Mouse (Mus musculus): ENCODE results near the gene Slc26a1. TPM values are rescaled to one million over a fixed set of nuclear protein-coding genes. Genes with fewer than 3 reads are reported as not detected.

Slc26a1 gene
- polyA plus RNA-seq, 1 experiment from 2014 or later = 1.0 TPM

DNA sequence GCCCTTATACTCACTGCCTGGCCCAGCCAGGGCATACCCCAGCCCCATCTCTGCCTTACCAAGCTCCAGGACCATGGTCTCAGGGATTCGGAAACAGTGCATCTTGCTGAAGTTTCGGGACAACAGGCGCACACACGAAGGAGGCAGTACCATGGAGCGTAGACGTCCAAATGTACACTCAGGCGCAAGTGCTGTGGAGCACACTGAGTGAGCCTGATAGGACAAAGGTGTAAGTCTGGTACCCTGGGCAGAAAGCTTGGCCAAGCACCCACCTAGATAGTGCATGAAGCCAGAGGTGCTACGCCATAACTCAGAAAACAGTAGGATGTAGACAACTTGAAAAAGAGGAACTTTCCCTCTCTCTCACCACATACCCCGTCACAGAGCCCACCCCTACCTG lies 20.0 kb downstream of the Slc26a1 start:
- Histone ChIP-seq H3K27ac (ENCODE audit: poor library complexity, severe bottlenecking) (no peak overlapping the region), H3K36me3 (peaks cover 69% of the 10 kb centered on the region)
- WGBS = 87% methylated on average over 9 of the region's 9 CpGs

DNA sequence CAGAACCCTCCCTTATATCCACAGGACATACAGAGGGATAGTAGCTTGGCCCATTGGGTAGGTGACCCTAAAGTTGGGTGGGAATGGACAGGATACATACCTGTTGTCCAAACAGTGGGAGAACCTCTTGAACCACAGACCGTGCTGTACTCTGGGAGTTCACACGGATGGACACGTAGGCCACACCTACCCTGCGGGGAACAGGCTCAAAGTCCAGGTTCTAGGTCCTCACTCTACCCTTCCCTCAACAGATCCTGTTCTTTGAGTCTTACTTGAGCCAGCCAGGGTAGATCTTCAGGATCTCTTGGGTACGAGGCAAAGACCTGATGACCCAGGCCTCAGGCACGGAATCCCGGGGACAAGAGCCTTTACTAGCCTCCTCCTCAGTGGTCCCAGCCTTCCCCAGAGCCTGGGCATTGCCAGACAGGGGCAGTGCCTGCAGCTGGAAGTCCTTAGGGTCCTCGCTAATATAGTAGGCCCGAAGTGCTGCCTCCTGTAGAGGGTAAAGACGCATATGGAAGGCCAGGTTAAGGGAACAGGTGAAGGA lies 20.9 kb downstream of the Slc26a1 start:
- no peak for ATAC-seq (ENCODE audit: insufficient number of reproducible peaks, low FRiP score)
- H3K4me2 ChIP-seq = no peak overlapping the region
- 89% methylated on average over 10 of the region's 10 CpGs for WGBS
- H3K4me1 ChIP-seq (replicated peaks) = peaks cover 5% of the 10 kb centered on the region
- no peak overlapping the region for H3K27ac ChIP-seq (ENCODE audit: poor library complexity, severe bottlenecking)
- H3K36me3 ChIP-seq = peaks cover 77% of the 10 kb centered on the region
- H3K9ac ChIP-seq = no peak overlapping the region
- H3K27me3 ChIP-seq (replicated peaks) = no peaks in the 10 kb centered on the region
- H3K9me3 ChIP-seq (replicated peaks) = no peaks in the 10 kb centered on the region
- H3K4me3 ChIP-seq = no peak overlapping the region

More for the DNA sequence above, 20.0 kb downstream of the Slc26a1 start:
- H3K4me1 ChIP-seq (replicated peaks) = peaks cover 11% of the 10 kb centered on the region
- H3K27me3 ChIP-seq (replicated peaks) = no peaks in the 10 kb centered on the region
- H3K4me3 ChIP-seq = no peak overlapping the region
- H3K4me2 ChIP-seq = no peak overlapping the region
- no peaks in the 10 kb centered on the region for H3K9me3 ChIP-seq (replicated peaks)
- no peak for ATAC-seq (ENCODE audit: insufficient number of reproducible peaks, low FRiP score)
- H3K9ac ChIP-seq = no peak overlapping the region

DNA sequence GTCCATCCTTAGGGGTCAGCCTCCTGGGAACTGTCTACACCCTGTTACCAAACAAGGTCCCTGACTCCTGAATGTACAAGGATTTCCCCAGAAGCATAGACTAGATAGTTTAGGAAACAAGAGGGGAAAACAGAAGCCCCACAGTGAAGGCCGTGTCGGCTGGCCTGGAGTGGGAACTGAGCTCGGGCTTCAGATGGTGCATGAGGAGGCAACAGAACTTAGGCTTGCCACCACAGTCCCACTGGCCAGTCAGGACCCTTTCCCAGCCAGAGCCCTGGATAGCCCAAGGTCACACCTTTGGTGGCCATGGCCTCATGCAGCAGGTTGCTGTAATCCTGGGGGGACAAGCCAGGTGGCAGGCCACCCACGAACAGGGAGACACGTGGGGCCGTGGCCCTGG lies 22.0 kb downstream of the Slc26a1 start:
- H3K27me3 ChIP-seq (replicated peaks) = no peaks in the 10 kb centered on the region
- ATAC-seq (ENCODE audit: insufficient number of reproducible peaks, low FRiP score) = no peak
- WGBS = 93% methylated on average over 6 of the region's 6 CpGs
- H3K9ac ChIP-seq = no peak overlapping the region
- no peak overlapping the region for H3K4me2 ChIP-seq
- H3K36me3 ChIP-seq = peaks cover 89% of the 10 kb centered on the region
- no peaks in the 10 kb centered on the region for H3K9me3 ChIP-seq (replicated peaks)
- H3K4me3 ChIP-seq = no peak overlapping the region
- no peak overlapping the region for H3K27ac ChIP-seq (ENCODE audit: poor library complexity, severe bottlenecking)
- H3K4me1 ChIP-seq (replicated peaks) = no peaks in the 10 kb centered on the region

DNA sequence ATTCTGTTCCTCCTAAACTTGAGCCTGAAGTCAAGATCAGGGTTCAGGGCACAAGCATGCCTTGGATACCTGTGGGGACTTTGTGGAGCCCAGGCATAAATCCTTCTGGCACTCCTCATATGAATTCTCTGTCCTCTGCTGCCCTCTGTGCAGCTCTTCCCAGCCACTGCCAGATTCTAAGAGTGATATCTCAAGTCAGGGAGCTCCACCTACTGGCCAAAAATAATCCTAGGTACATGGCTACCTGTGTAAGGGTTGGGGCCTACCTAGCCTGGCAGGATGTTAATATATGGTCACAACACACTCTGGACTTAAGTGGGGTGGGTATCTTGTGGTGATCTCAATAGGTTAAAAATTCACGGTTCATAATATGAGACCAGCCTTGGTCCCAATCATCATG lies 23.5 kb downstream of the Slc26a1 start:
- no peak for ATAC-seq (ENCODE audit: insufficient number of reproducible peaks, low FRiP score)
- WGBS = 48% methylated on average over 1 of the region's 1 CpGs
- peaks cover 92% of the 10 kb centered on the region for H3K36me3 ChIP-seq

DNA sequence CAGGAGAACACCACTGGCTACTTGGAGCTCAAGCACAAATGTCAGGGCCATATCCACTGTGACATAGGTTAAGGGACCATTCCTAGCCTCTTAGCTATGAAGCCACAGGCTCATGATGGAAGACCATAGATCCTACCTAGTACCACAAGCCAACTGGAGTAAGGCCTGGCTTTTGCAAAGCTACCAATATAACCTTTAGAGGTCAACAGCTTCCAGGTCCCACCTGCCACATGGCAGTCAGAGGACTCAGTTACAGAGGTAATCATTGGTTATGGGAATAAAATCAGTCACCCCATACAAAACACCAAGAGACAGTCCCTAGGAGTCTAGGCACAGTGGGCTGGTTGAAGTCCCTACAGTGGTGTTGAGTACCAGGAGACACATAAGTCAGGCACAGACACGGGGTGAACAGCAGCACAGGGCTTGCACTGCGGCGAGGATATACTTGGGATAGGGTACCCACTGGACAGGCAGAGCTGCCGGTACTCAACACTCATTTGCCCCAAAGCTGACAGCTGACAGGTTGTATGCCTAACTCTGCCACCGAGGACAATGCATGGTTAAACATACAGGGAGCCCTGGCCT lies 24.1 kb downstream of the Slc26a1 start:
- no peaks in the 10 kb centered on the region for H3K27me3 ChIP-seq (replicated peaks)
- no peaks in the 10 kb centered on the region for H3K4me1 ChIP-seq (replicated peaks)
- H3K4me2 ChIP-seq = no peak overlapping the region
- no peak overlapping the region for H3K27ac ChIP-seq (ENCODE audit: poor library complexity, severe bottlenecking)
- H3K9ac ChIP-seq = no peak overlapping the region
- WGBS = 76% methylated on average over 5 of the region's 5 CpGs
- H3K36me3 ChIP-seq = peaks cover 93% of the 10 kb centered on the region
- ATAC-seq (ENCODE audit: insufficient number of reproducible peaks, low FRiP score) = no peak
- H3K4me3 ChIP-seq = no peak overlapping the region
- H3K9me3 ChIP-seq (replicated peaks) = no peaks in the 10 kb centered on the region

More for the DNA sequence above, 23.5 kb downstream of the Slc26a1 start:
- Histone ChIP-seq H3K27me3 (replicated peaks) (no peaks in the 10 kb centered on the region), H3K9ac (no peak overlapping the region), H3K27ac (ENCODE audit: poor library complexity, severe bottlenecking) (no peak overlapping the region), H3K9me3 (replicated peaks) (no peaks in the 10 kb centered on the region), H3K4me2 (no peak overlapping the region), H3K4me1 (replicated peaks) (no peaks in the 10 kb centered on the region), H3K4me3 (no peak overlapping the region)

DNA sequence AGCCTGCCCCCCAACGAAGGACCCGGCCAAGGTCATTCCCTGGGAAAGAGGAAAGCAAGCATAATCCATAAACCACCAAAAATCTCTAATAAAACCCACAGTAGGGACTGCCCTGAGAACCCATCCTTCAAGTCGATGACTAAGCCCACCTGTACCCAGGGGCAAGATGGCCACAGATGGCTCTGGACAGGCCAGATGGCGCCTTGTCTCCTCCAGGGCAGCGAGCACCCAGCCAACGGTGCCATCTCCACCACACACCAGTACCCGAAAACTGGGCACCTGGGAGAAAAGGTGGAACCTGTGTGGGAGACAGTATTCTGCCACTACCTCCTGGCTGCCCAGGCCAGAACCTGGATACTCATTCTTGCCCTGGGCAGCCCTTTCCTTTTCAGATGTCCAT lies 25.0 kb downstream of the Slc26a1 start:
- Histone ChIP-seq H3K9me3 (replicated peaks) (no peaks in the 10 kb centered on the region), H3K4me3 (no peak overlapping the region), H3K27me3 (replicated peaks) (no peaks in the 10 kb centered on the region), H3K4me1 (replicated peaks) (no peaks in the 10 kb centered on the region), H3K4me2 (no peak overlapping the region), H3K27ac (ENCODE audit: poor library complexity, severe bottlenecking) (no peak overlapping the region), H3K9ac (no peak overlapping the region), H3K36me3 (peaks cover 91% of the 10 kb centered on the region)
- ATAC-seq (ENCODE audit: insufficient number of reproducible peaks, low FRiP score) = no peak
- WGBS = 86% methylated on average over 7 of the region's 7 CpGs

DNA sequence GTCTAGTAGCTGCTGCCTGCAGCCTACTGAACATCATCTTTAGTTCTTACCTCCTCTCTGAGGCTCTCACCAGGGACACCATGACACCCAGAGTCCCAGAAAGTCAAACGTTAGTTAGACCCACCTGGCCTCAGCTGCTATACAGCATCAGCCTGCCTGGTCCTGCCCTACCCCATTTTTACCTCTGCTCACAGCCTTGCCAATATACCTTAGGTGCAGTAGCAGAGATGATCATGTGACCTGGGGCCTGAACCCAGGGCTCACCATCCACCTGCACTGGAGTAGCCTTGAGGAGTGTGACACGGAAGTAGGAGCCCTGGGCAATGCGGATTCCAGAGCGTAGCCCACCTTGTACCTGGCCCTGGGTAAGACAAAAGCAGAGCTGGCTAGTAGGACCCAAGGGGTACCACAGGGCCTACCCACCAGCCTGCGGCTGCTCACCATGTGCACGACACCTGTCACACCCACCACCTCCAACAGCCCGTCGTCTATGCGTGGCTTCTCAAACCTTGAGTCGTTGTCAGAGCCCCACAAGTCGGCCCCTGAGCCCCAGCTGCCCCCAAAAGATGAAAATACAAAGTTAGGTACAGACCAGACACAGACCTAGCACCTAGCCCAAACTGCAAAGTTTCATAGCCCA lies 26.3 kb downstream of the Slc26a1 start:
- no peak overlapping the region for H3K4me3 ChIP-seq
- peaks cover under 1% of the 10 kb centered on the region; the same call in 1 of the 2 replicates for H3K4me1 ChIP-seq (replicated peaks)
- no peak overlapping the region for H3K9ac ChIP-seq
- H3K27me3 ChIP-seq (replicated peaks) = no peaks in the 10 kb centered on the region
- WGBS = 88% methylated on average over 11 of the region's 11 CpGs
- peaks cover 87% of the 10 kb centered on the region for H3K36me3 ChIP-seq
- no peak for ATAC-seq (ENCODE audit: insufficient number of reproducible peaks, low FRiP score)
- H3K9me3 ChIP-seq (replicated peaks) = no peaks in the 10 kb centered on the region
- no peak overlapping the region for H3K27ac ChIP-seq (ENCODE audit: poor library complexity, severe bottlenecking)
- no peak overlapping the region for H3K4me2 ChIP-seq

DNA sequence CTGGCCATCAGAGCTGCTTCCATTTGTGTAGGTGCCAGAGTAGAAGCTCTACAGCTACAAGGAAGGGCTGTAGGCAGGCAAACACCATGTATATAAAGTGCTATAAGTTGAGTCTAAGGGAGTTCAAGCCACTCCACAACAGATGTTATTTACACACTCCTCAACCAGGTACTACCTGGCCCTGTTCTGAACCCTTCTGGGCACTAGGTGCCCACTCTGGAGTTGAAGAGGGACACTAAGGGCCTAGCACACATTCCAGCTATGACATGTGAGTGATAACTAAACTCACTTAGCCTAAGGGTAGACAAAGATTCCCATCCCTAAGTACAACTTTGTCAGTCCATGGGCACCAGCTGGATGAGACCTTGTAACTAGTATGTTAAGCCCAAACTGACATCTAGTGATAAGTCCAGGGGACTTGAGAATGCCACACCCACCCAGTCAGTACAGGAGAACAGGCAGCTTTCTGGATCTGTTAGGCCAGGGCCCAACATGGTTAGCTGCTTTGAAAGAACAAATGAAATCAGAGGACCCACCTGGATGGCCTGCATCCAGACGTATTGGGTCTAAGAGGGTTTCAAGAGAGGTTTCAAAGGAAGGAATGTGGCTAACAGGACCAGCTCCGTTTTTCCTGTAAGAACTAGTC lies 27.4 kb downstream of the Slc26a1 start:
- no peaks in the 10 kb centered on the region for H3K27me3 ChIP-seq (replicated peaks)
- peaks cover 7% of the 10 kb centered on the region for H3K4me1 ChIP-seq (replicated peaks)
- H3K9ac ChIP-seq = no peak overlapping the region
- no peak overlapping the region for H3K4me2 ChIP-seq
- H3K27ac ChIP-seq (ENCODE audit: poor library complexity, severe bottlenecking) = no peak overlapping the region
- H3K4me3 ChIP-seq = no peak overlapping the region
- 88% methylated on average over 2 of the region's 2 CpGs for WGBS
- no peaks in the 10 kb centered on the region for H3K9me3 ChIP-seq (replicated peaks)
- peaks cover 82% of the 10 kb centered on the region for H3K36me3 ChIP-seq
- ATAC-seq (ENCODE audit: insufficient number of reproducible peaks, low FRiP score) = no peak

DNA sequence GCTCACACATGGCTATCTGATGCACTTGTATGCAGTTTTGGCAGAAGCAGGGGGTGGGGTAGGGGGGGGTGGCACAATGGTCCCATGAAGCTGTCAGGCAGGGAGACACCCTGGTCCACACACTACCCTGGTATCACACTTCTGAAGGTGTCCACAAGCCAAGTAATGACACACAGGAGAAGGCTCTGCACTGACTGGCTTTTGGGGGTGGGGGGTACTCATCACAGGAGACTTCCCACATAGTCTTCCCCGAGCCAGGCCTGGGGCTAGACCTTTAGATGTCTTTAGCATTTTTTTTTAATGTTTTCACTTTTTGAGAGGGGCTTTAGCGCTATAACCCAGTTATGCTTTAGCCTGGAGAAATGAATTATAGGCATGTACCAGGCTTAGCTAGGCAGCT lies 28.1 kb downstream of the Slc26a1 start:
- ATAC-seq (ENCODE audit: insufficient number of reproducible peaks, low FRiP score) = no peak
- no peaks in the 10 kb centered on the region for H3K9me3 ChIP-seq (replicated peaks)
- H3K36me3 ChIP-seq = peaks cover 83% of the 10 kb centered on the region
- peaks cover 7% of the 10 kb centered on the region for H3K4me1 ChIP-seq (replicated peaks)
- no peak overlapping the region for H3K4me3 ChIP-seq
- H3K9ac ChIP-seq = no peak overlapping the region
- no peak overlapping the region for H3K27ac ChIP-seq (ENCODE audit: poor library complexity, severe bottlenecking)
- no peak overlapping the region for H3K4me2 ChIP-seq
- 74% methylated on average over 2 of the region's 2 CpGs for WGBS
- no peaks in the 10 kb centered on the region for H3K27me3 ChIP-seq (replicated peaks)

DNA sequence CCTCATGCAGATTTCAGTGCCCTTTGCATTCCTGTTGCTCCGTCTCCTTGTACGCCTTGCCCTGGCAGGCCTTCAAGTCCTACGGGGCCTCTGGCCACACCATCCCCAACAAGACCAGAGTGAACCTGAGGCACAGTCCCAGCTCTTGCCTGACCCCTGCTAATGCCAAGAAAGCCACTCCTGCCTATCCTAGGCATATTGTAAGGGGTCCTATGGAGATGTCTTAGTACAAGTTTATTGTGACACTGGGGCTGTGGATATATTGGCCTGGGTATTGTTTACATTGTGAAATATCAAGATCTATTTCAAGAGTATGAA lies 29.1 kb downstream of the Slc26a1 start:
- no peaks in the 10 kb centered on the region for H3K27me3 ChIP-seq (replicated peaks)
- 86% methylated on average over 3 of the region's 3 CpGs for WGBS
- H3K27ac ChIP-seq (ENCODE audit: poor library complexity, severe bottlenecking) = no peak overlapping the region
- H3K36me3 ChIP-seq = peaks cover 80% of the 10 kb centered on the region
- H3K9ac ChIP-seq = no peak overlapping the region
- H3K4me2 ChIP-seq = no peak overlapping the region
- H3K9me3 ChIP-seq (replicated peaks) = no peaks in the 10 kb centered on the region
- H3K4me3 ChIP-seq = no peak overlapping the region
- H3K4me1 ChIP-seq (replicated peaks) = peaks cover 7% of the 10 kb centered on the region
- no peak for ATAC-seq (ENCODE audit: insufficient number of reproducible peaks, low FRiP score)

DNA sequence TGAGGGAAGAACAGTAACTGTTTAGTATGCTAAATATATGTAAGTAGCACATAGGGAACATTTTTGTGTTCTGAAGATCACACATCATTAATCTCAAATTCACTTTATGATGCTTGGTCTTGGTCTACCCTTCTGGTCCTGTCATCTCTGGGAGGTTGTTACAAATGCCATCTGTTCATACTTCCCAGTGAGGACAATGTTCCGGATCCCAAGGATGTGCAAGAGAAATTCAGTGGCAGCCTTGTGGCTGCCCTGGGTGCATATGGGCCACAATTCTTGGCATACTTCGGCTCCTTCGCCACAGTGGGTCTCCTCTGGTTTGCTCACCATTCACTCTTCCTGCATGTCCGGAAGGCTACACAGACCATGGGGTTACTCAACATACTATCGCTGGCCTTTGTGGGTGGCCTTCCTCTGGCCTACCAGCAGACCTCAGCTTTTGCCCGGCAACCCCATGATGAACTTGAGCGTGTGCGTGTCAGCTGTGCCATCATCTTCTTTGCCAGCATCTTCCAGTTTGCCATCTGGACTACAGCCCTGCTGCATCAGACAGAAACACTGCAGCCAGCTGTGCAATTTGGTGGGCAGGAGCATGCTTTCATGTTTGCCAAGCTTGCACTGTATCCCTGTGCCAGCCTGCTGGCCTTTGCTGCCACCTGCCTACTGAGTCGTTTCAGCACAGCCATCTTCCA lies 29.6 kb downstream of the Slc26a1 start:
- no peak for ATAC-seq (ENCODE audit: insufficient number of reproducible peaks, low FRiP score)
- Histone ChIP-seq H3K27me3 (replicated peaks) (no peaks in the 10 kb centered on the region), H3K4me1 (replicated peaks) (peaks cover 7% of the 10 kb centered on the region), H3K4me3 (no peak overlapping the region), H3K4me2 (no peak overlapping the region), H3K36me3 (peaks cover 77% of the 10 kb centered on the region), H3K9me3 (replicated peaks) (no peaks in the 10 kb centered on the region), H3K27ac (ENCODE audit: poor library complexity, severe bottlenecking) (no peak overlapping the region), H3K9ac (no peak overlapping the region)
- 87% methylated on average over 9 of the region's 9 CpGs for WGBS
